Mouse (Mus musculus): Measurements from ENCODE around the gene Tstd2.

Tstd2 gene

DNA sequence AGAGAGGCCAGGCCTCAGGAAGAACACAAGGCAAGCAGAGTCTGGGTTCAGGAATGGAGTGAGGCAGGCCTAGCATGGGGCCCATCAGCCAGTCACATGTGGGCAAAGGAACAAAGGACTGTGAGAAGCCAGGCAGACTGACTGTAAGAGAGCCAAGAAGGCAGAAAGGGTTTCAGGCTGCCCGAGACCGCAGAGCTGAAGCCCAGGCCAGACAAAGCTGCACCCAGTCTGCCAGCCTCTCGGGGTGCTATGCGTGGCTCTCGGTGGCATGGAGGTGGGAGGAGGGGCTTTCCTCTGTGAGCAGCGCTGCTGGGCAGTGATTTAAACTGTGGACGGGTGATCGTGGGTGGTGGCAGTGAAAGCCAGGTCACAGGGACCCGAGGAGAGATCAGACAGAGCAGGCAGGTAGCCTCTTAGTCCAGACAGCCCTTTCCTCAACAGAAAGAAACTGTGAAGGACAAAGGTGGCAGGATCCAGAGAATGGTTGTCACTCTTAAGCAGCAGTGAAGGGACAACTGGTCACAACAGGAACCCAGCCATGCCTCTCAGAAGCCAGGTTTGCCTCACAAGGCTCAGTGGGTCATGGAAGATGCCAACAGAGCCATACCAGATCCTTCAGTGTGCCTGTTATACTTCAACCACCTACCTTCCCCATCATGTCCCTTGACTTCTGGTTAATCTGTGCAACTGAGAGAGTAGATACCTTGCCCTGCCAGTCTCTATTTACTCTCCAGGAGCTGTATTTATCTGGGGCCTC, 53.9 kb downstream of the Tstd2 start:
- no peak for DNase-seq (ENCODE audit: low spot score)

DNA sequence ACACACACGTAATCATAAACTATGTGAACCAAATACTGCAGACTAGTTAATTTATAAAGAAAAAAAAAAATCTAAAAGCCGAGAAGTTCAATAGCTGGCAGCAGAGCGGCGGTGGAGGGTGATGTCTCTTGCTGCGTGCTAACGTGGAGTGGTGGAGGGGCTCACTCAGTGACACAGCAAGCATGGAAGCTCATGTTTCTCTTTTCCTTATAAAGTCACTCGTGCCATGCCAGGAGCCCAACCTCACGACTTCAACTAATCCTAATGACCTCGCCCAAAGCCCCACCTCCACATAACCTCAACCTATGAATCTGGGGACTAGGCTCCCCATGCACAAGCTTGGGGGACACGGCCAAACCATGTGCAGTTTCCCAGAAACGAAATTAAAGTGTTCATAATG, 55.9 kb downstream of the Tstd2 start:
- no peak for DNase-seq (ENCODE audit: low spot score)

GRCm38 (mm10) chr4:46080261-46080660, 58.2 kb downstream of the Tstd2 start:
- DNase-seq (ENCODE audit: low spot score), result no peak

- no peak for DNase-seq (ENCODE audit: low spot score)
These were observed 61.6 kb downstream of the Tstd2 start for GRCm38 (mm10) chr4:46076892-46077291.

DNA sequence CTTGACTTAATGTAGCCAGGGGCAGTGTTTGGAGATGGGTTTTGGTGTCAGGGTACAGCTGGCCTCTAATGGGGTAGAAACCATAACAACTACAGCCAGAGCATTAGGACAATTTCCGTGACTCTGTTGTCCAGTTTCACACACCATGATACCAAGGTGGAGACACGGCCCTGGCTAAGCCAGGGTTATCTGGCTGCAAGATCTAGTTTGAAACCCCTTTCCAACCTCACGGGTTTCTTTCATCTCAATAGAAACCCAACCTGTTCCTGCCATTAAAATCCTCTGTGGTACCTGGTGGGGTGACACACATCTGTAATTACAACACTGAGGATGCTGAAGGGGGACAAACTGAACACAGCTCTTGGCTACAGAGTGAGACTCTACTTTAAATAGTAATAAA, 62.8 kb downstream of the Tstd2 start:
- no peak for DNase-seq (ENCODE audit: low spot score)

GRCm38 (mm10) chr4:46073736-46074135, 64.8 kb downstream of the Tstd2 start:
- no peak for DNase-seq (ENCODE audit: low spot score)

GRCm38 (mm10) chr4:46072631-46073030, 65.9 kb downstream of the Tstd2 start:
- DNase-seq (ENCODE audit: low spot score), result no peak

GRCm38 (mm10) chr4:46069851-46070482, 68.5 kb downstream of the Tstd2 start:
- no peak for DNase-seq (ENCODE audit: low spot score)

GRCm38 (mm10) chr4:46068573-46068972, 69.9 kb downstream of the Tstd2 start:
- no peak for DNase-seq (ENCODE audit: low spot score)

DNA sequence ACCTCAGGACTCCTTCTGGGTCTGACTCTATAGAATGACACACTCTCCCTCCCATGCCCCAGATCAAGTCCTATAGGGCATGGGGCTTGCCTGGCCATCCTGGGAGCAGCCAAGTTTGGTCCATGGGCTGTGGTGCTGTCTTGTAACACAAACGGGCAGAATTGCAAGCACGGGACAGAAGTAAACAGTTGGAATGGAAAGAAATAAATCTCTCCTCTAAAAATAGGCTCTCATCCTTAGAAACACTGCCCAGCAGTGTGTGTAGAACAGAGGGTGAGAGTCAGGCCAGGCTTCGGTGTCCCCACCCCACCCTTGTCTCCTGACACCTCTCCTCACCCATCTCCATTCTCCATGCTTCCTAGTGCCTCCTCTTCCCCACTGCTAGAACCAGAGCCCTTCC, 70.4 kb downstream of the Tstd2 start:
- DNase-seq (ENCODE audit: low spot score), result no peak

DNA sequence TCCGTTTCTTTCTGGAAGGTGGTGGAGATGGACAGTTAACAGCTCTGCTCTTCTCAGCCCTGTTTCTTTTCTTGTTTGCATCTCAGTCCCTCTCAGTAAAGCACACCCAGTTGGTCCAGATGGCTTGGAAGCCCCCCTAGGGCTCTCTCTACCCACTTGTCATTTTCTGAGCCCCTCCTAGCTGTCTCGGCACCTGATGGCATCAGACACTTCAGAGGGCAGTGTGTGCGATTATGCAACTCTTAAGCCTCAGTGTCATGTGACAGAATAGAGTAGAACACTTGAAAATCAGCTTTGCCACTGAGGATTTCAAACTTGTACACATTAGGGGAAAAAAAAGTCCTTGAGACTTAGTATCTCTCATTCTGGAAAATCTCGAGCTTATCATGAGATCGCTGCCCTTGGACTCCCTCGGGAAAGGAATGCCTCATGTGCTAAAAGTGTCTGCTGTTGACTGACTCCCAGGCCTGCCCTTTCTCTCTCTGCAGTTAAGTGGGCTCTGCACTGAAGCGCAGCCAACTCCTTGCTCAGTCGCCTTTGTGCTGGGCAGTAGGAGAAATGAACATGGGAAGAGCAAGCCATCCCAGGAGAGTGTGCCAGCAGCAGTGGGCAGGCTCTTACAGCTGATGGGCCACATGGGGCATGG, 72.7 kb downstream of the Tstd2 start:
- DNase-seq (ENCODE audit: low spot score), result no peak

DNA sequence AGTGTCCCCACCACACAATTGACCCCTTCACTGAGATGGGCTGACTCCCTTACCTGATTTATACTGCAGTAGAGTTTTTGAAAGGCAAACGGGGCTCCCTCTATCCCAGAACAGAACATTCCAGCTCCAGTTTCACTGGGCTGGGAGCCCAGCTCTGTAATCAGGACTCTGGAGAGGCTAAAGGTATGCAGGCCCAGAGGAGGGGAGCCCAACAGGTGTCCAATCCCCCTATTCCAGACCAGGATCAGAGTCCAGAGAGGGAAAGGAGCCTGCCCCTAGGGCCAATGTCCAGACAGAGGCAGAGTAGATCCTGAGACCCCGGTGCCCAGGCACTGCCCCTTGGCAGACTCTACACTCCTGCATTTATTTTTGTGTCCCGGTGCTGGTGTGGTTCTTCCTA, 73.5 kb downstream of the Tstd2 start:
- DNase-seq (ENCODE audit: low spot score), result no peak
